Mouse (Mus musculus) MEL (cell line): ENCODE results near the gene Klhl12.

ENCODE experiments used
- CTCF ChIP-seq, 3 experiments: IDR thresholded peaks in 2 of 3; conservative IDR thresholded peaks in 1 of 3; 2 replicates each; pipeline ENCODE4 v1.5.1; 2011 to 2012; ENCODE audit warnings: low read length in 3 of 3, low read depth in 2 of 3, mild to moderate bottlenecking in 2 of 3, improper control_type of control experiment in 1 of 3, inconsistent platforms in 1 of 3, mixed read lengths in 1 of 3, moderate library complexity in 1 of 3; ENCODE audit not compliant: control insufficient read depth in 1 of 3, insufficient read depth in 1 of 3, poor library complexity in 1 of 3, severe bottlenecking in 1 of 3
- ETS1 ChIP-seq: IDR thresholded peaks from 2 replicates; pipeline ENCODE4 v1.6.1; 2012; ENCODE audit warnings: low read depth, mild to moderate bottlenecking, inconsistent platforms, low read length, improper control_type of control experiment, moderate library complexity
- GATA1 ChIP-seq: IDR thresholded peaks from 2 replicates; pipeline ENCODE4 v1.6.1; 2011; ENCODE audit warnings: low read depth, low read length, improper control_type of control experiment
- MAFK ChIP-seq: IDR thresholded peaks from 2 replicates; pipeline ENCODE4 v1.6.1; 2011; ENCODE audit warnings: low read depth, mild to moderate bottlenecking, low read length, improper control_type of control experiment, borderline replicate concordance
- MAX ChIP-seq: IDR thresholded peaks from 2 replicates; pipeline ENCODE4 v1.6.1; 2011; ENCODE audit warnings: low read length, improper control_type of control experiment
- MYC ChIP-seq: IDR thresholded peaks from 2 replicates; pipeline ENCODE4 v1.6.1; 2011; ENCODE audit warnings: low read depth, mild to moderate bottlenecking, low read length, improper control_type of control experiment, moderate library complexity
- POLR2A ChIP-seq, 2 experiments: IDR thresholded peaks; 2 replicates each; pipeline ENCODE4 v1.6.1; 2011 to 2012; ENCODE audit warnings: low read length in 2 of 2, mild to moderate bottlenecking in 2 of 2, control low read depth in 1 of 2, improper control_type of control experiment in 1 of 2, low read depth in 1 of 2, moderate library complexity in 1 of 2; ENCODE audit not compliant: control insufficient read depth in 1 of 2, insufficient read depth in 1 of 2, poor library complexity in 1 of 2
- POLR2AphosphoS2 ChIP-seq: IDR thresholded peaks from 2 replicates; pipeline ENCODE4 v1.6.1; 2011; ENCODE audit warnings: low read length, improper control_type of control experiment
- TAL1 ChIP-seq: IDR thresholded peaks from 2 replicates; pipeline ENCODE4 v1.6.1; 2012; ENCODE audit warnings: mild to moderate bottlenecking, inconsistent platforms, low read length, moderate library complexity, mixed read lengths
- TCF12 ChIP-seq: IDR thresholded peaks from 2 replicates; pipeline ENCODE4 v1.6.1; 2014; ENCODE audit warnings: low read depth, mild to moderate bottlenecking, inconsistent platforms, low read length, improper control_type of control experiment, moderate library complexity
- USF1 ChIP-seq: IDR thresholded peaks from 2 replicates; pipeline ENCODE4 v1.6.1; 2014; ENCODE audit warnings: low read depth, mild to moderate bottlenecking, inconsistent platforms, low read length, improper control_type of control experiment, moderate library complexity
- ZMIZ1 ChIP-seq: IDR thresholded peaks from 2 replicates; pipeline ENCODE4 v1.6.1; 2012; ENCODE audit warnings: low read depth, mild to moderate bottlenecking, inconsistent platforms, low read length, improper control_type of control experiment, moderate library complexity
- ZNF384 ChIP-seq: IDR thresholded peaks from 2 replicates; pipeline ENCODE4 v1.6.1; 2012; ENCODE audit warnings: low read depth, mild to moderate bottlenecking, inconsistent platforms, low read length, improper control_type of control experiment

DNA sequence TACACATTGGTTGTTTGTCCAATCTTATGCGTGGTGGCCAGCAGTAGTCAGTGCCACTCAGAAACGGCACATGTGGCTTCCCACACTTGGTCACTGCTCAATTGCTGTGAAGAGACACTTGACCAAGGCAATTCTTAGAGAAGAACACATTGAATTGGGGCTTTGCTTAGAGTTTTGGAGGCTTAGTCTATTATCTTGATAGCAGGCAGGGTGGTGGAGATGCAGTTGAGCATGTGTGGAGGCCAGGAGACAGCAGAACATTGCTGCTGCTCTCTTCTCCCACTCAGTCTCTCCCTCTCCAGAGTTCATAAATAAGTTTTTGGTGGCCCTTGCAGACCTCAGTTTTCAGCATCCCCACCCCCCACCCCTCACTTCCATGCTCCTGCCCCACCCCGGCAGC is 12.9 kb upstream of the Klhl12 start:
- TF ChIP-seq POLR2AphosphoS2 (no peak), MYC (no peak), ZMIZ1 (no peak), MAFK (no peak), MAX (no peak), USF1 (no peak), CTCF (IDR thresholded peaks at IDR 0.05 in 2 of 3, conservative IDR thresholded peaks at IDR 0.05 in 1 of 3; ENCODE audit: control insufficient read depth in 1 of 3, insufficient read depth in 1 of 3, low read depth in 2 of 3, low read length in 3 of 3, poor library complexity in 1 of 3, severe bottlenecking in 1 of 3) (no peak), ZNF384 (no peak), TCF12 (no peak), ETS1 (no peak), TAL1 (no peak), GATA1 (peak; percentile 21; the same call in 1 of the 2 replicates), POLR2A (IDR thresholded peaks at IDR 0.05; ENCODE audit: control insufficient read depth in 1 of 2, insufficient read depth in 1 of 2, low read depth in 1 of 2, low read length in 2 of 2, poor library complexity in 1 of 2) (peak in 1 of 2 experiments; percentile 59; a peak in 2 of 4 replicates)
